Mouse (Mus musculus): Measurements from ENCODE around the gene Thop1.
"Not testable (repeated sequence)": the region's sequence is repeated elsewhere in the genome, so short reads cannot be mapped to it uniquely, and the experiment has no call there.

The Thop1 gene

DNA sequence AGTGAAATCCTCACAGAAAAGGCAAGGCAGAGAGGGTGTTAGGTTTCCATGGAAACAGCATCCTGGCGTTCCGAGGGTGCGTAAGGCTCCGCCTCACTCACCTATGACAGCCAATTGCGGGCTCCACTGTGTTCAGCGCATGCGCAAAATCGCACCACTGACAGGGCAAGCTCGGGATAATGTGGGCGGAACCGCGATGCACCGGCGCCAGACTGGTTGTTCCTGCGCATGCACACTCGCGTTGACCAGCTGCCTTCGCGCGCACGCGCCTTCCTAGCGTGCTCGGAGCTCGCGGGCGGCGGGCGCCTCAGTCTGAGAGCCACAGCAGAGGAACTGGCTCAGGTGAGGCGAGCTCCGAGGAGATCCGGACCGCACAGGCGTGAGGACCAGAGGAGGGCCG is at the start of gene Thop1:
Thop1 (plus strand) TSS at position 200 of the 400 bp plus-strand sequence.
- peak; percentile 93 for DNase-seq

DNA sequence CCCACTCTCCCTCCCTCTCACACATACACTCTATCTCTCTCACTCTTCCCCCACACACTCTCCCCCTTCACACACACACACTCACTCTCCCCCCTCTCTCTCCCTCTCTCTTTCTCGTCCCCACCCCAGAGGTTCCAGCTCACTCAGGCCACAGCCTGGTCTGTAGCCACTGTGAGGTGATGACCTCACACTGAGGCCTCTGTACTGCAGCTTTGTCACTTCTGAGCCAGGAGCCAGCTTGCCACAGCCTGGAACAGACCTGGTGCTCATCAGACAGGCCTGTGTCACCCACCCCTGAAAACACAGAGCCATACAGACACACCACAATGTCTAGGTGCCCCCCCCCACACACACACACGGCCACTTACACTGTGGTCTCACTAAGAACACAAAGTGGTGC is 49.6 kb upstream of the Thop1 start:
- no peak for DNase-seq

DNA sequence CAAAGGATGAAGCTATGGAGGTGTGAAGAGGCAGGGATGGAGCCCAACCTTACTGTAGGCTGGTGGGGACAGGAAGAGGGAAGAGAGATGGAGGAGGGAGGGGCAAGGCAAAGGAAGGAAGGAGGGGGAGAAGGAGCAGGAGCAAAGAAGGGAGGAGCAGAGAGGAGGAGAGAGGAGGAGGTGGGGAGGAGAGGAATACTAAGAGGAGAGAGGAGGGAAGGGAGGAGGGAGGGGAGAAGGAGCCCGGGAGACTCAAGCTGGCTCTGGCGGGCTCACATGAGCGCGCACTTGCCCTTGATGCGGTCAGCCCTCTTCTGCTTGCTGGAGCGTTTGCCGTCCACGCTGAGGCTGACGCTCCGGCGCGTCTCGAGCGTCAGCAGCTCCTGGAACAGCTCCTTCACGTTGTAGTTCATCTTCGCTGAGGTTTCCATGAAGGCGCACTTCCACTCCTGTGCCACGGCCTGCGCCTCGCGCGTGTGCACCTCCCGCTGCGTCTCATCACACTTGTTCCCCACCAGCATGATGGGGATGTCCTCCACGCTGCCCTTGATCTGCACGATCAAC is 48.2 kb upstream of the Thop1 start:
- no peak for DNase-seq

DNA sequence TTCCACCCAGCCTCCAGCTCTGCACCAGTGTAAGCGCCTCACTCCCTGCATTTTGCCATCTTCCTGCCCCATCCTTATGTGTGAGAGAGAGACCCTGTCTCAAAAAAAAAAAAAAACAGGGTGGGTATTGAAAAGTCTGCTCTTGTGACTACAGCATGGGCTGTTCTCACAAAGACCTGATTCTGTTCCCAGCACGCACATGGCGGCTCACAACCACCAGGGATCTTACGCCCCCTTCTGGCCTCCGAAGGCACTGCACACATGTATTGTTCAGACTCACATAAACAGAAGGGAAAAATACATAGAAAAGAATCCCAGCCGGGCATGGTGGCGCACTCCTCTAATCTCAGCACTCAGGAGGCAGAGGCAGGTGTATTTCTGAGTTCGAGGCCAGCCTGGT is 47.1 kb upstream of the Thop1 start:
- DNase-seq, result peak in 1 of 2 experiments; percentile 32

DNA sequence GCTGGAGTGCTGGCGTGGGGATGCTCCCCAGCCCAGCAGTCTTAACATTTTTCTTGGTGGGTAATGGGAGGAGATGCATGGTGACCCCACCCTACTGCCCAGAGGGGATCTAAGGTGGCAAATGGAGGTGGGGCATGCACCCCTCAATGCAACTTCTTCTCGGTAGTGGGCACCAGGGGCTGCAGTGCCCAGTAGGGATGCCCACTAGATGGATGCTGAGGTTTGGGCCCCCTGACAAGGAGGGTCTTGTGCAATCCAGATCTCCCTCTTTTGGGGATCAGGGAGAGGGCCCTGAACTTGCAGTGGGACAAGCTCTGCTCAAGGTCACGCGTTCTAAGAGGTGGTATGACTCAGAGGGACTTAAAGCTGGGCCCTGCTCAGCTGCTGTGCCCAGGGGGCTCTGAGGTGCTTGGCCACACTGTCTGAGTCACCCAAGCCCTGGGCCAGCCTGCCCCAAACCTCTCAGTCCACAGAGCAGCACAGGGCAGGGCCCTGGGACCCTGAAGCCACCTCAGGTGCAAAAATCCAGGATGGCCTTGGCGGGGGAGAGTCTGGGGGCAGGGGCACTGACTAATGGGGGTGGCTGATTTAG is 45.4 kb upstream of the Thop1 start:
- DNase-seq, result no peak

DNA sequence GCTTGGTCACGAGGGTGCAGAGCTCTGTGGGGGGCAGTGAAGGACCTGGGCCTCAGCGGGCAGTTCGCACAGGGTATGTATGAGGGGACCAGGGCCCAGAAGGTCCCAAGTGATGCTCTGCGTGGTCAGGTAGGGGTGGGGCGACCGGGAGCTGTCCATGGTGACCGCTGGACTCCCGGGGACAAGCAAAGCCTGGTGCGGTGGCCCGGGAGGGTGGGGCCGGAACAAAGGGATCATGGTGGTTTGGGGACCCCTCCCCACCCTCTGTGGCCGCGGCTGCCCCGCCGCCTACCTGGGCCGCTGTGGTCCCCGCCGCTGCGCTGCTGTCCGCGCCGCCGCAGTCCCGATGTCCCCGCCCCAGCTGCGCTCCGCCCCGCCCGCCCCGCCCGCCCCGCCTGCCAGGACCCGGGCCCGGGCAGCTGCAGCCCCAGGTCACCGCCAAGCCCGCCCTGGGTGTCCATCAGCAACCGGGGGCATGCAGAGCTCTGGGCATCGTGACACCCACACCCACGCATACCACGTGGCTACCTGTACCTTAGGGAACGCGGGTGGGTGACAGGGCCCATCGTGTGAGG is 44.7 kb upstream of the Thop1 start:
- no peak for DNase-seq

DNA sequence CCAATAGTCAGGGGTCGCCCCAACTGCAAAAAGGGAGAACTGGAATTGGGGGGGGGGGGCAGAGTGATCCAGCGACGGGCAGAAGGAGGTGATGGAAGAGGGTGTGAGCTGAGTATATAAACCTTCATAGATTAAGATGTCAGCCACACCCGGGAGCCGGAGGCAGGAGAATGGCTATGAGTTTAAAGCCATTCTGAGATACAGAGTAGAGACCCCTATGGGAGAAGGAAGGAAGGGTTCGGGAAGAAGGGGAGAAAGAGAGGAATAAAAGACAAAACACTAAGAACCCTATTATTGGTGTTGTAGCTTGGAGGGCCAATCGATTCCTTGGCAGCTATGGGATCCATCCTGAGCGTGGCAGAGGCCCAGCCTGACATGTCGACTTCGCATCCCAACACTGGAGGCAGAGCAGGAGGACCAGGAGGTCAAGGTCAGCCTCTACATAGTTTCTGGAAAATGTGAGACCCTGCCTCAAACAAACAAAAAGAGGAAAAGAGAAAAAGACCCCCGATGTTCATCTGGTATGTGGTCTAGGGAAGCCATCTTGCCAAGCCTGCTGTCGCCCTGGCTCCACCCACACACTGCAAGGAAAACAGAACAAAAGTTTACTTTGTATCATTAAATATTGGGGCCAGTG is 44.1 kb upstream of the Thop1 start, which contains the start of gene Diras1:
Diras1 (minus strand) TSS at position 24 of the 637 bp plus-strand sequence.
- no peak for DNase-seq

DNA sequence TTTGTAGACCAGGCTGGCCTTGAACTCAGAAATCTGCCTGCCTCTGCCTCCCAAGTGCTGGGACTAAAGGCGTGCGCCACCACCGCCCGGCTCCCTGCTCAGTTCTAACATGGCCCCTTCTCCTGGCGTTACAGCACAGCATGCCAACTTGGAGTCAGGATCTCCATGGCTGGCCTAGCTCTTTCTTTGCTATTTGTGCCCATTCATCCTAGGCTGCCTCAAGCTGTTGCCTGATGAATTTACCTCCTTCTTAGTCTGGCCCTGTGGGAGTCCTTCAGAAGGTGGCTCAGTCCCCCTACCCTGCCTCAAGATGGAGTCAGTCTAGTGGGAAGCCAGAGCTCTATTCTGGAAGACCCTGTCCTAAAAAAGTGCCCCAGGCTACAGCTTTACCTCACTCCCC is 43.0 kb upstream of the Thop1 start:
- no peak for DNase-seq

DNA sequence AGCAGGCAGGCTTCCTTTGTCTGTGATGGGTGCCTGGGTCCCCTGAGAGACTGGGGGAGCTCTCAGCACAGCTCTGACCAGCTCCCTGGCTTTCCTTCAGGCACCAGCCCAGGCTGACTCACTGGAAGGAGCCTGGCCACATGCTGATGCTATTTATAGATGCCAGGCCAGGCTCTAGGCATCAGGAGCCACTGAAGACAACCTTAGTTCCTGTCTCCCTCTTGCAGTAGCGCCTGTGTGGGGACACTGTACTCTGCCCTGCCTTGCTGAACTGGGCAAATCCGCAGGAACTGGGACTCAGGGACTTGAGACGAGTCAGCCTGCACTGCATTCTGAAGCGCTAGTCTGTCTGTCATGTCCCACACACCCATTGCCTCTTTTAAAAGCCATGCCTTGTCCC is 42.5 kb upstream of the Thop1 start:
- DNase-seq, result no peak

DNA sequence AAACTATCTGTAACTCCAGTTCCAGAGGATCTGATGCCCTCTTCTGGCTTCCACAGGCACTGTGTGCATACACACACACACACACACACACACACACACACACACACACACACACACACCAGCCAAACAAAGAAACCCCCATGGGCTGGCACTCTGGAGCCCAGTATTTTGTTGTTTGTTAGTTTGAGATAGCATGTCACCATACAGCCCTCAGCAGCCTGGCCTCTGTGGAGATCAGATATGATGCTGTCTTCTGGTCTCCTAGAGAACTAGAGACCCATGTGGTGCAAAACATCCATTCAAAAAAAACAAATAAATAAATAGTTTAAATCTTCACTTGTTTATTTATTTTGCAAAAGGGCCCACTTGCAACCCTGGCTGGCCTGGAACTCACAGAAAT is 41.6 kb upstream of the Thop1 start:
- no peak for DNase-seq

DNA sequence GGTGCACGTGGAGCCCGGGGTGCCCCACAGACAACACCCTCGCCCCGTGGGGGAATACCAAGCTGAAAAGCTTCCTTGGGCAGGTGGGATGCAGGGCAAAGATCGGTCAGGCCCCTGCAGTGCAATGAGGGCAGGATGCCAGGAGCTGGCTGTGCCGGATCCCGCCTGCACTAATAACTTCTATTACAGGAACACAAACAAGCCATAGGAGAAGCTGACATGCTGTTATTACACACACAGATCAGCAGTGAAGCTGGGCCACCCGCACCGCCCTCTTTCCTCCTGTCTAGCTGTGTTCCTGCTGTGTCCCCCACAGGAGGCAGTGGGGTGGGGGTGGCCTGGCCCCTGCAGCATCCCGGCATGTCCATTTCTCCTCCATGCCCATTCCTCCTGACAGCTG is 40.8 kb upstream of the Thop1 start:
- no peak for DNase-seq

DNA sequence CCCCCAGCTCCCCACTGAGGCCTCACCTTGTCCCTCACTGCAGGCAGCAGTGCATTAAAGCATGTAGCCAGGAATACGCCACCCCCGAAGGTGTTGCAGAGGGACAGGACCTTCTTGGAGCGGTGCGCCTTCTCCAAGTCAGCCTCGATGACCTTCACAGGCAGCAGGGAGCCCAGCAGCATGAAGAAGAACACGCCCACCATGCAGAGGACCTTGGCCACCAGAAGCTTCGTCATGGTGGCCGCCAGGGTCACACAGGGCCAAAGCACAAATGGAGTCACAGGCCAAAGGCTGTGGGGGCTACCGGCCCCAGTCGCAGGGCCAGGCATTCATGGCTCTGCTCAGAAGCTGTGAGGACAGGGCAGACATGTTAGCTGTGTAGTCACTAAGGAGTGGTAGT is 36.2 kb upstream of the Thop1 start:
- no peak for DNase-seq

DNA sequence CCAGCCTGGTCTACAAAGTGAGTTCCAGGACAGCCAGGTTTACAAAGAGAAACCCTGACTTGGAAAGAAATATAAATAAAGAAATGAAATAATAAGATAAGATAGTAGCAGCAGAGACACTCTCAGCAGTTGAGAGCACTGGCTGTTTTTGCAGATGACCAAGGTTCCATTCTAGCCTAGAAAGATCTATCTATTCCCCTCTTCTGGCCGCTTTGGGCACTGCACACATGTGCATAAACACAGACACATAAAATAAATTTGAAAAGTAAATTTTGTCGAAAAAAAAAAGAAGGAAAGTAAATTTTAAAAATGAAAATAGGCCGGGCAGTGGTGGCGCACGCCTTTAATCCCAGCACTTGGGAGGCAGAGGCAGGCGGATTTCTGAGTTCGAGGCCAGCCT is 33.6 kb upstream of the Thop1 start:
- peak; percentile 53 to 56 for DNase-seq

DNA sequence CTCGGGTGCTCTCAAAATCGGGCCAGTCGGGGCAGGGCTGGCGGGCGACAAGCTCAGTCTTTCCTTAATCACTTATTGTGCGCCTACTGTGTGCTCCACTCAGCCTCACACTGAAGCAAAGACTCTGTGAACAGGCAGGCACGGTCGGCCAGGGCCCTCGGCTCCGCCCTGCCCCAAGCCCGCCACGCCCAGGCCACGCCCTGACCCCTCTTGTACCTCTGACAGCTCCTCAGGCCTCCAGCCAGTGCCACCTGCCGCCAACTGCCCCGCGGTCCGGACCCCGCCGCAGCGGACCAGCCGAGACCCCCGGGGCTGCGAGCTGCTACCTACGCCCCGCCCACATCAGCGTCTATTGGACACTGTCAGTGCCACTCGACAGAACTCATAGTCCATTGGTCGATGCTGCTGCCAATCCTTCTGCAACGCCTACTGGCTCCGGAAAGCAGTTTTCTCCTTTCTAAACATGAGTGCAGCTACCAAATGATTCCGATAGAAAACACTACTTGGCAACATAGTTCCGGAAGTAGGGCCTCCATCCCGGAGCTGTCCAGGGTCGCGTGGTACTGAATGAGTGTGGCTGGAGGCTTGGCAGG is 32.8 kb upstream of the Thop1 start, which contains the start of gene Slc39a3:
Slc39a3 (minus strand) TSS at position 439 of the 593 bp plus-strand sequence.
- peak; percentile 96 to 97 for DNase-seq

DNA sequence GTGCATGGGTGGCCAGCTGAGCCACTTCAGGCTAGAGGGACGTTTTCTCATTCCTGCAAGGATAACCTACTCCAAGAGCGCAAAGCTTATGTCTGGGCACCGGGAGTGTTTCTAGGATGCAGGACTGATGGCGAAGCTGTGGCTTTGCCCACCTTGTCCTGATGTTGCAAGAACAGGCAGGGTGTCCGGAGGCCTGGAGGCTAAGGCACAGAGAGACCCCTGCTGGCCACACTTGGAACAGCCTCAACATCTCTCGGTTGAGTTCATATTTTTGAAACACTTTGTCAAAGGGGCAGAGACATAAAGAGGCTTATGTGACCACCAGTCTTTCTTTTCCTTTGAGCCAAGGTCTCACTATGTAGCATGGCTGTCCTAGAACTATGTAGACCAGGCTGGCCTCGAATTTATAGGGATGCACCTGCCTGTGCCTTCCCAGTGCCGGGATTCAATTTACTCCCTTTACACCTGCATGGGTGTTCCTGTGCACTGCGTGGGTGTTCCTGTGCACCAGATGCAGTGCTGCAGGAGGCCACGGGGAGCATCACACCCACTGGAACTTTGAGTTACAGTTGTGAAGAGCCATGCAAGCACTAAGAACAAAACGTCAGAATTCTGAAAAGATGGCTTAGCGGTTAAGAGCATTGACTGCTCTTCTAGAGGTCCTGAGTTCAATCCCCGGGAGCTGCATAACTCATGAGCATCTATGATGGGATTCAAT is 28.2 kb upstream of the Thop1 start:
- DNase-seq, result peak; percentile 82

DNA sequence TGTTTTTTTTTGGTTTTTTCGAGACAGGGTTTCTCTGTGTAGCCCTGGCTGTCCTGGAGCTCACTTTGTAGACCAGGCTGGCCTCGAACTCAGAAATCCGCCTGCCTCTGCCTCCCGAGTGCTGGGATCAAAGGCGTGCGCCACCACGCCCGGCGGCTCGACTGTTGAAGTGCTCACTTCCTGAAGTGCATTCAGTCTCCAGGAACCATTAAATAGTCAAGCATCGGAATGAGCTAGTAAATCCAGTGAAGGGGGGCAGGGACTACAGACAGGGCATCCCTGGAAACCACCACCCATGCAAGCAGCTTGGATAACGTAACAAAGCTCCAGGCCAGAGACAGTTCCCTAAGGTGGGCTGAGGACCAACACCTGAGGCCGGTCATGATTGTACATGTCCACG is 24.6 kb upstream of the Thop1 start:
- DNase-seq, result not testable (repeated sequence)

DNA sequence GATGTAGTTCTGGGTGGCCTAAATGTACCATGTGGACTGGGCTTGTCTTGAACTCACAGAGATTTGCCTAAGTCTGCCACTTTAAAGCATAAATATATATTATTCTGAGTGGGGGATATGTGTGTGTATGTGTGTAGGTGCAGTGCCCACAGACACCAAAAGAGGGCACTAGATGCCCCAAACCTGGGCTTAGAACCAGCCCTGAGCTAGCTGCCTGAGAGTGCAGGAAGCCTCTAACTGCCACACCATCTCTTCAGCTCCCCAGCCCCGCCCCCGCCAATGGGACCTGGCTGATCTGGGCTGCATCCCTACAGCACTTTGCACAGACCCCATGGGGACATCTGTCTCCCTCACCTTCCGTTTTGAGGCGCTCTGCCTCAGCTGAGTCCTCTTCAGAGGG is 19.2 kb upstream of the Thop1 start:
- peak; percentile 27 to 28 for DNase-seq

DNA sequence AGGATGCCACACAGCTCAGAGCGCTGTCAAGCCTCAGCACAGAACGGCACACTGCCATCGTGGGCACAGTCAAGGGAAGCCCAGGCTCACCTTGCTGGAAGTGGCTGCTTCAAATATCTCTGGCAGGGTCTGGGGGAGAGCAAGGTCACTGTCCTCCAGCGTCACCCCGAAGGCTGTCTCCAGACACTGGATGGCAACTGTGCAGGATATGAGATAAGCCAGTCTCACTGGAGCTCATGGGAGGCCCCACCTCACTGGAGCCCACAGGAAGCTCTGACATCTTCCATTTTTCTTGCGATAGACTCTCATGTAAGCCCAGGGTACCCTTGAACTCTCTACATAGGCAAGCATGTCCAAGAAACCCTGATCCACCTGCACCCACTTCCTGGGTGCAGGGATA is 18.7 kb upstream of the Thop1 start:
- no peak for DNase-seq

DNA sequence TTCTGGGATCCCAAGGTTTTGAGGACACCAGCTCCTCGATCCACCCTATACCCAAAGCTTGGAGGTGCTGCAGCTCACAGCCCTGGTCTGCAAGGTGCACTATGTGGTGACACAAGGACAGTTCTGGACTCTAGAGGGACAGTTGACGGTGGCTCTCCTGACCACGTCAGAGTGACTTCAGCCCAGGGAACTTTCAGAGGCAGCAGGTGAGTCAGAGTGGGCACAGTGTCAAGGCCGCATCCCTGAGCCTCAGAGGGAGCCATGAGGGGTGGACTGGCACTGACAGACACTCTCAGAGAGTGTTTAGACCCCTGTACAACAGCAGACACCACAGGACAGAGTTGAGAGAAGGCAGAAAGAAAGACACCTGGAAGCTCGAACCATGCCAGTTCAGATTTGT is 17.3 kb upstream of the Thop1 start:
- DNase-seq, result no peak

DNA sequence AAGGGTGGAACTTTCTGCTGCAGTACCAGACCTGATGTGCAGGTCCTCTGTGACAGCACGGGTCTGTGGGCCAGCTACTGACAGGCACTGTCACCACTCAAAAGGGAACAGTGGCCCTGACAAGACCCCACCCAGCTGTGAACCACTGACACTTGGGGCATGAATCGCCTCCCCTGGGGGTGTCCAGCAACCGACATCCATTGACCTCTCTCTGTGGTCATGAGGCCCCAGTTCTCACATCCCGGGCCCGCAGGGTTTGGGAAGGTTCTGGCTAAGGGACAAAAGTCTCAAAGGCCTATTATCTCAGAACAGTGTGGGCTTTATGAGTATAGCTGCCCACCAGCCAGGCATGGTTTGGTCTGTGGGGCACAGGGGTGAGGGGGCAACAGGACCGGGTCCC is 14.7 kb upstream of the Thop1 start:
- no peak for DNase-seq

DNA sequence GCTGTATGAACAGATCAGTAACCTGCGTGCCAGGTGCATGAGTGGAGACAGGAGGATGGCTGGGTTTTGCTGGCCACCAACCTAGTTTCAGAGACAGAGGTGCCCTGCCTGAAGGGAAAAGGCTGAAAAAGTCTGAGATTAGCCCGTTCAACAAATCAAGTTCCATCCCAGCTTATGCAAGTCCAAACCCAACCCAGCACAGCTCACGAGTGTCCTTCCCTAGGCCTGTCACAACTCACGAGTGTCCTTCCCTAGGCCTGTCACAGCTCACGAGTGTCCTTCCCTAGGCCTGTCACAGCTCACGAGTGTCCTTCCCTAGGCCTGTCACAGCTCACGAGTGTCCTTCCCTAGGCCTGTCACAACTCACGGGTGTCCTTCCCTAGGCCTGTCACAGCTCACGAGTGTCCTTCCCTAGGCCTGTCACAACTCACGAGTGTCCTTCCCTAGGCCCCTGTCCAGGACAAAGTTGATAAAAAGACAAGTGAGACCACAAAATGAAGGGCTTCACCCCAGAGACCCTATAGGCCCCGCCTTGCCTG is 14.0 kb upstream of the Thop1 start:
- DNase-seq, result not testable (repeated sequence)

DNA sequence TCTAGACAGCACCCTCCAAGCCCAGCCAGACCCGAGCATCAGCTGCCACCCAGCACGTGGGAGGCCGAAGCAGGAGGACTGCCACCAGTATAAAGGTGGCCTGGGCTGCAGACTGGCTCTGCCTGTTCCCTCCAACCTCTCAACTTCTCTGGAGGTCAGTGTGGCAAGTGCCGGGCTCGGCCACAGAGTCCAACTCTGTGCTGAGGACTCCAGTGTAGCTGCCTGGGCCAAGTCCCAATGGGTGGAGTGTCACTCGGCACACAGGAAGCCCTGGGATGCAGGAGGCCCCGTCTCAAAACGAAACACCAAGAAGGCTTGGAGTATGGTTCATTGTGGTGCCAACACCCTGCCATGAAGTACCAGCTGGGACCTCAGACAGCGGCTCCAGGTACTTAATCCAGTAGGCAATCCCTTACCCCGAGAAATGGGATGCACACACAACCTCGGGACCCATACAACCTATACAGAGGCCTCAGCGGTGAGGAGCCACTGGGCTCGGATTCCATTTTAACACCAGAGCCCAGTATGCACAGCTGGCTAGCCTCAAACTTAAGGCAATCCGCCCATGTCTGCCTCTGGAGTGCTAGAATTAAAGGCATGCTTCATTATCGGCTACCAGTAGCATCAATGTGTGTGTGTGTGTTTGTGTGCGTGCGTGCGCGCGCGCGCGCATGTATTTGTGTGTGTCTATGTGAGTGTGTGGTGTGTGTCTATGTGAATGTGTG is 12.3 kb upstream of the Thop1 start:
- DNase-seq, result no peak

All from B cell, adult 2 months (primary cell).